Mouse (Mus musculus): Measurements from ENCODE around the gene Stard13.

Stard13 gene

GRCm38 (mm10) chr5:151103284-151103683 is 130.4 kb downstream of the Stard13 start:
- DNase-seq: no peak

GRCm38 (mm10) chr5:151102262-151102661 is 131.4 kb downstream of the Stard13 start:
- DNase-seq: no peak

GRCm38 (mm10) chr5:151096012-151096411 is 137.6 kb downstream of the Stard13 start:
- DNase-seq: no peak

GRCm38 (mm10) chr5:151092886-151093665 is 140.6 kb downstream of the Stard13 start:
- DNase-seq: no peak

- no peak for DNase-seq
These were observed 142.6 kb downstream of the Stard13 start for GRCm38 (mm10) chr5:151090996-151091395.

- DNase-seq: no peak
These were observed 144.4 kb downstream of the Stard13 start for GRCm38 (mm10) chr5:151089201-151089600.

- DNase-seq: no peak
These were observed 147.0 kb downstream of the Stard13 start for GRCm38 (mm10) chr5:151086425-151087202.

- no peak for DNase-seq
These were observed 147.9 kb downstream of the Stard13 start for GRCm38 (mm10) chr5:151085749-151086148.

GRCm38 (mm10) chr5:151080276-151080675 is 153.4 kb downstream of the Stard13 start:
- DNase-seq: no peak

GRCm38 (mm10) chr5:151077953-151078352 is 155.7 kb downstream of the Stard13 start:
- DNase-seq: no peak

GRCm38 (mm10) chr5:151076917-151077316 is 156.7 kb downstream of the Stard13 start:
- DNase-seq: no peak

- DNase-seq: no peak
These were observed 159.4 kb downstream of the Stard13 start for GRCm38 (mm10) chr5:151074282-151074681.

GRCm38 (mm10) chr5:151071430-151071829 is 162.2 kb downstream of the Stard13 start:
- DNase-seq: no peak

GRCm38 (mm10) chr5:151070896-151071295 is 162.7 kb downstream of the Stard13 start:
- no peak for DNase-seq

- no peak for DNase-seq
These were observed 164.1 kb downstream of the Stard13 start for GRCm38 (mm10) chr5:151069569-151069968.

GRCm38 (mm10) chr5:151066016-151066415 is 167.6 kb downstream of the Stard13 start:
- no peak for DNase-seq

- no peak for DNase-seq
These were observed 168.4 kb downstream of the Stard13 start for GRCm38 (mm10) chr5:151065228-151065627.

GRCm38 (mm10) chr5:151061942-151062341 is 171.7 kb downstream of the Stard13 start:
- no peak for DNase-seq

GRCm38 (mm10) chr5:151060476-151060875 is 173.2 kb downstream of the Stard13 start:
- no peak for DNase-seq

- DNase-seq: no peak
These were observed 173.9 kb downstream of the Stard13 start for GRCm38 (mm10) chr5:151059772-151060171.

- DNase-seq: no peak
These were observed 174.3 kb downstream of the Stard13 start for GRCm38 (mm10) chr5:151059352-151059751.

- no peak for DNase-seq
These were observed 175.9 kb downstream of the Stard13 start for GRCm38 (mm10) chr5:151057716-151058115.

GRCm38 (mm10) chr5:151056920-151057294 is 176.7 kb downstream of the Stard13 start:
- no peak for DNase-seq

- DNase-seq: no peak
These were observed 177.2 kb downstream of the Stard13 start for GRCm38 (mm10) chr5:151056255-151056919.
